Mouse (Mus musculus) G1E (cell line): ENCODE results near the gene Kat6b.

Source experiments
- CTCF ChIP-seq: IDR thresholded peaks from 2 replicates; pipeline ENCODE4 v1.5.1; 2012; ENCODE audit warnings: low read depth, low read length, inconsistent platforms, mixed read lengths
- GATA1 ChIP-seq: IDR thresholded peaks from 2 replicates; pipeline ENCODE4 v1.6.1; 2012; ENCODE audit warnings: borderline replicate concordance, low read length, inconsistent platforms, mixed read lengths
- GATA2 ChIP-seq: IDR thresholded peaks from 2 replicates; pipeline ENCODE4 v1.6.1; 2012; ENCODE audit warnings: low read depth, low read length, inconsistent platforms, borderline replicate concordance
- POLR2AphosphoS5 ChIP-seq: IDR thresholded peaks from 2 replicates; pipeline ENCODE4 v1.6.1; 2012; ENCODE audit warnings: low read depth, low read length, inconsistent platforms; ENCODE audit not compliant: insufficient replicate concordance
- TAL1 ChIP-seq: conservative IDR thresholded peaks from 2 replicates; pipeline ENCODE4 v1.6.1; 2012; ENCODE audit warnings: low read depth, low read length, inconsistent platforms, mixed read lengths

DNA sequence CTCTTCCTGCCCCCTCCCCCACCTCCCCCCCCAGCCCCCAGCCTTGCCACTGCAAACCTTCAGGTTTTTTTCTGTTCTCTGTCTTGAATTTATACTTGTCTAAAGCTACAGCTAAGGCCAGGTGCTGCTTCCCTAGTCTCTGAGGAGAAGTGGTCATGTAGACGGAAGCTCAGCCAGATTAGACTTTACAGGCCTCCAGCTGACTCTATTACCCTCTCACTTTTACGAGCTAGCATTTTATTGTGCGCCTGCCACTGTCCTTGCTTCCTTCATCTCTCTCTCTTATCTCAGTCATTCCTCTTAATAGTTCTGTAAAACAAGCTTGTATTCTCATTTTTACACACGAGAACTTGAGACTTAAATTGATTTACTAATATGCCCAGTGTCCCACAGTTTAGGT, 23.8 kb downstream of the Kat6b start:
- no peak for TF ChIP-seq CTCF
- TF ChIP-seq GATA1, result no peak
- TF ChIP-seq TAL1, result no peak
- no peak for TF ChIP-seq GATA2
- no peak for TF ChIP-seq POLR2AphosphoS5
